Mouse (Mus musculus) C2C12 (cell line): ENCODE measurements around the gene Stat3. TPM values are rescaled to one million over a fixed set of nuclear protein-coding genes. Genes with fewer than 3 reads are reported as not detected.

Experiments
- H3K27me3 ChIP-seq: one replicate; pipeline ENCODE4 v1.6.1; 2011; ENCODE audit not compliant: control insufficient read depth, insufficient read depth, insufficient read length
- H3K36me3 ChIP-seq: one replicate; pipeline ENCODE4 v1.6.1; 2011; ENCODE audit not compliant: control insufficient read depth, insufficient read depth
- H3K4me3 ChIP-seq: one replicate; pipeline ENCODE4 v1.5.1; 2011; ENCODE audit warnings: mild to moderate bottlenecking, control low read depth; ENCODE audit not compliant: poor library complexity, insufficient read depth, severe bottlenecking
- H3K79me2 ChIP-seq: one replicate; pipeline ENCODE4 v1.6.1; 2011; ENCODE audit not compliant: control insufficient read depth, insufficient read depth
- H3K79me3 ChIP-seq: one replicate; pipeline ENCODE4 v1.6.1; 2011; ENCODE audit warnings: low read depth, control low read depth
- H3ac ChIP-seq: one replicate; pipeline ENCODE3; 2011; ENCODE audit warnings: low read depth; ENCODE audit not compliant: control insufficient read depth, insufficient read length
- CEBPB ChIP-seq: IDR thresholded peaks from one replicate; pipeline ENCODE4 v1.6.1; 2011; ENCODE audit warnings: low read depth, mild to moderate bottlenecking, control low read depth, moderate library complexity
- CTCF ChIP-seq: IDR thresholded peaks from one replicate; pipeline ENCODE4 v1.5.1; 2011; ENCODE audit not compliant: control insufficient read depth, insufficient read depth, insufficient read length
- FOSL1 ChIP-seq: IDR thresholded peaks from one replicate; pipeline ENCODE4 v1.8.0; 2011; ENCODE audit warnings: mild to moderate bottlenecking, low read length; ENCODE audit not compliant: poor library complexity, insufficient read depth, severe bottlenecking
- MAX ChIP-seq: IDR thresholded peaks from one replicate; pipeline ENCODE4 v1.6.1; 2011; ENCODE audit warnings: mild to moderate bottlenecking, control low read depth
- MYOD1 ChIP-seq: IDR thresholded peaks from one replicate; pipeline ENCODE4 v1.6.1; 2011; ENCODE audit warnings: low read depth; ENCODE audit not compliant: control insufficient read depth, insufficient read length
- MYOG ChIP-seq: IDR thresholded peaks from one replicate; pipeline ENCODE4 v1.6.1; 2011; ENCODE audit not compliant: control insufficient read depth, insufficient read length; ENCODE audit errors: extremely low read depth
- USF1 ChIP-seq: IDR thresholded peaks from one replicate; pipeline ENCODE4 v1.6.1; 2011; ENCODE audit warnings: low read depth, mild to moderate bottlenecking, control low read depth, moderate library complexity
- polyA plus RNA-seq: library from polyadenylated mRNA; unstranded; fragments of >200 nt; fragmentation: generic; extraction: Trizol; gene quantifications from one replicate; pipeline ENCODE4 v1.2.1, GENCODE M21; 2012; ENCODE audit warnings: missing spikeins

Gene Stat3
- polyA plus RNA-seq, 1 experiment, result 36.1 TPM

DNA sequence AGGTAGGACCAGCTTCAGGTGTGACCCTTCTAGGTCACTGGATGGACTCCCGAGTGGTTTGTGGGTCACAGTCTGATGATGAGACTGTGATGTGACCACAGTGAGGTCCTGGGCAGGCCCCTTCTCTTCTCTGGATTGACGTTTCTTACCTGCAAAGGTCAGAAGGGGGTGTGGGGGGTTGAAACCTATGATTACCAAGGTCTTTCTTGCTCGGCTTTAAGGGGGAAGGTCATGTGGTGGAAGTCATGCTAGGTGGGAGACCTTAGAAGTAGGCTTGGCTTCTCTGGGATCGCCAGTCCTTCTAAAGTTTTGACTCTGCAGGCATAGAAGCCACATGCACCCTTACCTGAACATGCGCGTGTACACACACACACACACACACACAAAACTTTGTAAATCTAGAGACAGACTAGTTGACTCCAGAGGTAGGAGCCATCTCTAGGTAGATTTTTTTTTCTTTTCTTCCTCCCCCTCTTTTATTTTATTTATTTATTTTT, 79.7 kb downstream of the Stat3 start:
- Histone ChIP-seq H3K36me3 (no peaks in the 10 kb centered on the region), H3ac (no peak overlapping the region), H3K4me3 (peak overlapping the region; percentile 26), H3K79me3 (no peaks in the 10 kb centered on the region), H3K79me2 (no peaks in the 10 kb centered on the region), H3K27me3 (peaks cover 11% of the 10 kb centered on the region)
- no peak for TF ChIP-seq MAX
- no peak for TF ChIP-seq MYOG
- TF ChIP-seq MYOD1, result no peak
- no peak for TF ChIP-seq CTCF
- TF ChIP-seq FOSL1, result no peak
- TF ChIP-seq USF1, result no peak
- no peak for TF ChIP-seq CEBPB

DNA sequence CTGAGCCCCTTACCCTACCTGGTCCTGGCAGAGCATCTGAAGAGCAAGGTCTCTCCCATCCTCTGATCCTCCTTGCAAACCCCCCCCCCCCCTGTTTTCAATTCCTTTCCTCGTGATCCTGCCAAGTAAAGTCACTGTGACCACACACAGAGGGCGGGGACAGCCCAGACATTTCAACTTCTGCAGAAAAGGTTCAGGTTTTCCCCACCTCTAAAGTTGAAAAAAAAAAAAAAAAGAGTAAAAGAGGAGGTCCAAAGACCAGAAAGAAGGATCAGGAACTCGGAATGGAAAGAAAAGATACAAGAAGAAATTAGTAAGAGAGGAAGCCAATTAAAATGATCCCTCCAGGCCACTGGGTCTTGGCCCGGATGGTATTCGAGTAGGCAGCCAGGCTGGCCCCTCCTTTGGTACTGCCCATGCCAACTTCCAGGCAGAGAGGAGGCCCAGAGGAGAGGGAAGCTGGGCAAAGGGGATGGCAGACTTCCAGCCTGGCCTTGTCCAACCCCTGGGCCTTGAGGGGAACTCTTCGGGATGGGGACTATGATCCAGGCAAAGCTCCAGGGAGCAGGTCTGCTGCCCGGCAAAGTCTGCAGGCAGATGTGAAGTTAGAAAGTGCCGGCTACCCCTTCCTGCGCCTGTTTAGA, 80.3 kb downstream of the Stat3 start, which contains the start of gene Stat5a:
Stat5a (plus strand) TSS at position 417 of the 644 bp plus-strand sequence.
- TF ChIP-seq CTCF, result no peak
- TF ChIP-seq FOSL1, result no peak
- no peak for TF ChIP-seq MAX
- TF ChIP-seq CEBPB, result no peak
- TF ChIP-seq MYOG, result no peak
- TF ChIP-seq MYOD1, result no peak
- TF ChIP-seq USF1, result no peak
- Histone ChIP-seq H3K4me3 (peak within 1 kb of the TSS; percentile 26), H3K79me2 (no peaks in the 10 kb centered on the region), H3K27me3 (peaks cover 16% of the 10 kb centered on the region), H3K36me3 (no peaks in the 10 kb centered on the region), H3K79me3 (no peaks in the 10 kb centered on the region), H3ac (peak within 1 kb of the TSS; percentile 37)

DNA sequence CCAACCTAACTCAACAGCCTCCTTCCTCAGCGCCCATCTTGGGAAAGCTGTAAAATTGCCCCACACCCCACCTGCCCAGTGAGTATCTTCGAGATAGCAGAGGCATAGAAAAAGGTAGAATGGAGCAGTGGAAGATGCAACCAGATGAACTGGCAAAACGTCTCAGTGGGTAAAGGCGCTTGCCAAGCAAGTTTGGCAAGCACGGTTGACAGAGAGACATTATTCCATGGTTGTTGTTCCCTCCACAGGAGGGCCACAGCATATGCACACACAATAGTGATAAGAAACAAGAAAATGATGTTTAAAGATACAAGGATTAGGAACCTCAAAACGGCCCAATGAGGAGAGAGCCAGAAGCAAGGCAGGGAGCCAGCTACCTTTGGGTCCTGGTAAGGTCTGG, 81.4 kb downstream of the Stat3 start:
- TF ChIP-seq CTCF (no peak), CEBPB (no peak), MAX (no peak), MYOG (no peak), FOSL1 (no peak), MYOD1 (no peak), USF1 (no peak)
- Histone ChIP-seq H3K4me3 (no peak overlapping the region), H3K36me3 (no peaks in the 10 kb centered on the region), H3K27me3 (peaks cover 17% of the 10 kb centered on the region), H3K79me3 (no peaks in the 10 kb centered on the region), H3K79me2 (no peaks in the 10 kb centered on the region), H3ac (no peak overlapping the region)

DNA sequence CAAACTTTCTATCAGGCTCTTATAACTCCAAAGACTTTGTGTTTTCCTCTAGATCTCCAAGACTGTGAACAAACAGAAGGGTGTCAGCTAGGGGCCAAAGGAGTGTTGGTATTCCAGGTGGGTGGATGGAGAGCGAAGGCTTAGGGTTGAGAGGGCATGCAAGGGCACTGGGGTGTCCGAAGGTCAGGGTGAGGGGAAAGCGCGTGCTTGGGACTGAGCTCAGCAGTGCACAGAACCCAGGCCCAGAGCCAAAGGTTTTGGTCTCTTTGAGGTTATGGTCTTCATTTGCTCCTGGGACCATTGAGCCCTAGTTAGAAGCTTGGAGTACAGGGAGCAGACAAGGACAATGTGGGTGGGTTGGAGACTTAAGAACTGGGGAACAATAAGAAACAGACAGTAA, 84.2 kb downstream of the Stat3 start:
- Histone ChIP-seq H3K79me3 (no peaks in the 10 kb centered on the region), H3K27me3 (peaks cover 20% of the 10 kb centered on the region), H3ac (no peak overlapping the region), H3K4me3 (no peak overlapping the region), H3K79me2 (no peaks in the 10 kb centered on the region), H3K36me3 (no peaks in the 10 kb centered on the region)
- no peak for TF ChIP-seq CTCF
- TF ChIP-seq MYOD1, result no peak
- no peak for TF ChIP-seq USF1
- no peak for TF ChIP-seq MYOG
- TF ChIP-seq CEBPB, result no peak
- no peak for TF ChIP-seq FOSL1
- TF ChIP-seq MAX, result no peak

DNA sequence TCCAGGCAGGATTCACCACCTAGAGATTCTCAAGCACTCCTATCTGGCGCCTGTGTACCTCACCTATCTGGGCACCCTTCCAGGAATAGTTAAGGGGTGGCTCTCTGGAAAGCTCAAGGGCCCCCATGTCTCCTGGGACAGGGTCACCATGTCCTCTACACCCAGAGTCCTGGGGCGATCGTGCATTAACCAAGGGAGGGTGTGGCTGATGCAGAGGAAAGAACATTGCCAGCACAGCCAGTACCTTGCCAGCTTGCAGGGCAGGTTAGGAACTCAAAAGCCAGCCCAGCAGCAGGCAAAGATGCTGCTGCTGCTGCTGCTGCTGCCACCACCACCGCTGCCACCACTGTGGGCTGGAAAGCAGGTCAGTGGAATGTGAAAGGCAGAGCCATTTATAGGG, 85.1 kb downstream of the Stat3 start:
- H3K79me2 ChIP-seq, result no peaks in the 10 kb centered on the region
- no peaks in the 10 kb centered on the region for H3K36me3 ChIP-seq
- no peak overlapping the region for H3ac ChIP-seq
- H3K79me3 ChIP-seq, result no peaks in the 10 kb centered on the region
- no peak overlapping the region for H3K4me3 ChIP-seq
- H3K27me3 ChIP-seq, result peaks cover 20% of the 10 kb centered on the region
- no peak for TF ChIP-seq MYOG
- TF ChIP-seq USF1, result no peak
- no peak for TF ChIP-seq MAX
- TF ChIP-seq CTCF, result no peak
- no peak for TF ChIP-seq MYOD1
- TF ChIP-seq CEBPB, result no peak
- TF ChIP-seq FOSL1, result no peak

DNA sequence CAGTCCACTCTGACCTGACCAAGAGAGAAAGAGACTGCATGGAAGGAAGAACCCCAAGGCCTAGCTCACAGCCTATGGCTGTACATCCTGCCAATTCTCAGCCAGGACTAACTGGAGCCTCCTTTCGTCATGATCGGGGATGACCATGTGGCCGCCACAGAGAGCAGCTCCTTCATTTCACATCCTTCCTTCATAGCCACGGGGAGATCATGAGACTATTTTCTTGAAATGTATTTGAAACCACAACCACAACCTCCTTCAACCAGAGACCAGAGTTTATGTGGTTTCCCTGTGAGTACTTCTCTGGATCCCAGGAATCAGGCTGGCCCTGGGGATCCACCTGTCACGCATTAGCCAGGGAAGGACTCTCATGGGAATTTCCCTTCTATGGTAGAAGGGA, 86.3 kb downstream of the Stat3 start:
- Histone ChIP-seq H3K27me3 (peaks cover 20% of the 10 kb centered on the region), H3K79me2 (no peaks in the 10 kb centered on the region), H3K79me3 (no peaks in the 10 kb centered on the region), H3K36me3 (no peaks in the 10 kb centered on the region), H3ac (no peak overlapping the region), H3K4me3 (no peak overlapping the region)
- TF ChIP-seq USF1 (no peak), MYOD1 (peak; percentile 18), MYOG (no peak), CEBPB (no peak), FOSL1 (no peak), MAX (no peak), CTCF (no peak)
